Mouse (Mus musculus): ENCODE measurements around the gene Ppil1. TPM values are rescaled to one million over a fixed set of nuclear protein-coding genes. Genes with fewer than 3 reads are reported as not detected.
A peak's percentile ranks its signal among the peaks of the same experiment; 100 is the strongest.

Ppil1 gene
- total RNA-seq, 2 experiments from 2014 or later = 19.8 to 20.0 TPM

GRCm38 (mm10) chr17:29246602-29247001, 17.4 kb downstream of the Ppil1 start:
- Histone ChIP-seq H3K4me3 (no peak overlapping the region), H3K27ac (0 out of 2 replicates have a peak overlapping the region, but pooled peaks have one; percentile 54)
- peak; percentile 32 to 43 for DNase-seq (ENCODE audit: extremely low spot score in 1 of 2, low spot score in 2 of 2)
- peak; percentile 83 for TF ChIP-seq CTCF (IDR thresholded peaks at IDR 0.05)
- intact Hi-C loops (cut with DNase I) = loop anchor here (1.0 to 5.0 kb wide), 3 partner anchors 69 to 199 kb away; no protein-coding TSS in a partner anchor

DNA sequence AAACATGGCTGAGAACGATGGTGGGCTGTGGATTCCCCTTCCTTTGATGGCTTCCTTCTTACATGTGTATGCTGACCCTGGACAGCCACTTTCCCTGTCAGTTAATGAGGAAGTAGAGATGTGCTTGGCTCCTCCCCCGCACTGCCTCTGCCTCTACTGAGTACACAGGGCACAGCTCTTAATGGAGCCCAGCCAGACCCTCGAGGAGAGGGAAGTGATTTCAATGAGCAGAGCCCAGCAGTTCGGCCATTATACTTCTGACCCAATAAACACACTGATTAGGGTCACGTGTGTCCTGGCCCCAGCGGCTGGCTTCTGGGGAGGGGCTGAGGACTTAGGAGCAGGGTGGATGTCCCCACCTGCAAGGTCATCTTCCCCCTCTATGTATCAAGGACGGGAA, 18.3 kb downstream of the Ppil1 start:
- DNase-seq (ENCODE audit: extremely low spot score in 1 of 2, low spot score in 2 of 2) = no peak
- TF ChIP-seq CTCF (IDR thresholded peaks at IDR 0.05) = no peak
- intact Hi-C loops (cut with DNase I) = loop anchor here (1.0 to 5.0 kb wide), 3 partner anchors 68 to 198 kb away; no protein-coding TSS in a partner anchor
- no peak overlapping the region for H3K4me3 ChIP-seq
- no peak overlapping the region for H3K27ac ChIP-seq

DNA sequence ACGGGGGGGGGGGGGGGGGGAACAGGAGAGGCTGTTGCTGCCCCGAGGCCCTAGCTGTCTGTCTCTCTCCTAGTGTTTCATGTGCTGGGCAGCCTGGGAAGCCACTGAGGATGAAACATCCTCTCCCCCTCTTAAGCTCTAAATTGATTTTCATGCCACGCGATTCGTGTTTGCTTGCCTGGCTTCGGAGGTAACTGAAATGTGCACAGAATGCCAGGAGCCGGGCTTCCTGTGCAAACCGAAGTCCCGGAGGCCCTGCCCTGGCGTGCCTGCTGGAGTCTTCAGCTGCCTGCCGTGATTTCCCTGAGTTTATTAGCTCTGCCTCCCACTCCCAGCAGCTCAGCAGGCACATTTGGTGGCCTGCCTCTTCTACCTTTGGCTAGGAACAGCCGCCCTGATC, 19.1 kb downstream of the Ppil1 start:
- DNase-seq (ENCODE audit: extremely low spot score in 1 of 2, low spot score in 2 of 2) = no peak
- no peak for TF ChIP-seq CTCF (IDR thresholded peaks at IDR 0.05)
- no peak overlapping the region for H3K4me3 ChIP-seq
- H3K27ac ChIP-seq = no peak overlapping the region
- intact Hi-C loops (cut with DNase I) = loop anchor here (5.0 kb wide), 2 partner anchors 148 to 198 kb away; no protein-coding TSS in a partner anchor

DNA sequence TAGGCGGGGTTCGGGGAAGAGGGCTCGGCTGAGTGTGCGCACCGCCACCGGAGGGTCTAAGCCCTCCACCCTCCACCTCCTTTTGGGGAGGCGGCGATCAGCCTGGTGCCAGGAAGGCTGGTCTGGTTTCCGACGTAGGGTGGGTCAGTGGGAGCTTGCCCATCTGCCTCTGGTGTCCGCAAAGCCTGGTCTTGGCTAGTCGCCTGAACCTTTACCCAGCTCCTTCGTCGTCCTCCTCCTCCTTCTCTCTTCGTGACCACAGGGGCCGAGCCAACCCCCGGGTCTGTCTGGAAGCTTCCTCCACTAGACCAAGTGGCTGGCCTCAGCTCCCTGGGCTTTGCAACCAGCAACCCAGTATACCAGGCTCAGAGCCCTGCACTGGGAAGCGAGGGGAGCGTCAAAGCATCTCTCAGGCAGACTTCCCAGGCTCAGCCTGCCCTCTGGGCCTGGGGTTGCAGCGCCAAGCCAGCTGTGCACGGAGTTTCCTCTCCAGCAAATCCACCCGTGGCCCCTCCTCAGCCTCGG, 25.5 kb downstream of the Ppil1 start:
- peak overlapping the region; percentile 88 for H3K27ac ChIP-seq
- DNase-seq (ENCODE audit: extremely low spot score in 1 of 2, low spot score in 2 of 2) = peak in 1 of 2 experiments; percentile 39
- TF ChIP-seq CTCF (IDR thresholded peaks at IDR 0.05) = no peak
- intact Hi-C loops (cut with DNase I) = no loop called here
- H3K4me3 ChIP-seq = peak overlapping the region; percentile 46

DNA sequence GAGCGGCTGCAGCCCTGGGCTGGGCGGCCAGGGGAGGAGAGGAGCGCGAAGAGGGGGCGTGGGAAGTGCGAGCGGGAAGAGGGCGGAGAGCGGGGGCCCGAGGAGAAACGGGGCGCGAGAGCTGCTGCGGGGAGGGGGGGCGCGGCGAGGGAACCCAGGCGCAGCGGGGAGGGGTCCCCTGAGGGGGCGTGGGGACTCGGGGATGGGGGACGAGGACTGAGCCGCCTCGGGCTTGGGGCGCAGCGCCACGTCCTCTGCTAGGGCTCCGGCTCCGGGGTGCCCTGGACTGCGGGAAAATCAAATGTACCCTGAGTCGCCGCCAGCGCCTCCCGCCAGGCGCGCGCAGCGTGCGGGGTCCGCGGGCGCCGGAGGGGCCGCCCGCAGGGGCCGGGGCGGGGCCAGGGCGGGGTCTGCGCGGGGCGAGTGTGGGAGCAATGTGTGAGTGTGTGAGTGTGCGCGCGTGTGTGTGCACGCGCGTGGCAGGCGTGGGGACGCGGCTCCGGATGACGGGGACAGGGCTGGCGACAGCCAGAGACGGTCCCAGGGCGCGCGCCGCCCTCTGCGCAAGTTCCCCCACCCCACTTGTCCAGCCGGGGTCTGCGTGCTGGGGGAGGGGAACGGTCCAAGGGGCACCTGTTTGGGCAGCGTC, 26.1 kb downstream of the Ppil1 start, which contains the start of gene Cpne5:
Gene Cpne5 (minus strand): TSS at position 396 of the 649 bp plus-strand sequence.
- Histone ChIP-seq H3K4me3 (peak within 1 kb of the TSS; percentile 46), H3K27ac (peak within 1 kb of the TSS; percentile 88)
- TF ChIP-seq CTCF (IDR thresholded peaks at IDR 0.05) = no peak
- intact Hi-C loops (cut with DNase I) = no loop called here
- peak; percentile 56 to 71 for DNase-seq (ENCODE audit: extremely low spot score in 1 of 2, low spot score in 2 of 2)

DNA sequence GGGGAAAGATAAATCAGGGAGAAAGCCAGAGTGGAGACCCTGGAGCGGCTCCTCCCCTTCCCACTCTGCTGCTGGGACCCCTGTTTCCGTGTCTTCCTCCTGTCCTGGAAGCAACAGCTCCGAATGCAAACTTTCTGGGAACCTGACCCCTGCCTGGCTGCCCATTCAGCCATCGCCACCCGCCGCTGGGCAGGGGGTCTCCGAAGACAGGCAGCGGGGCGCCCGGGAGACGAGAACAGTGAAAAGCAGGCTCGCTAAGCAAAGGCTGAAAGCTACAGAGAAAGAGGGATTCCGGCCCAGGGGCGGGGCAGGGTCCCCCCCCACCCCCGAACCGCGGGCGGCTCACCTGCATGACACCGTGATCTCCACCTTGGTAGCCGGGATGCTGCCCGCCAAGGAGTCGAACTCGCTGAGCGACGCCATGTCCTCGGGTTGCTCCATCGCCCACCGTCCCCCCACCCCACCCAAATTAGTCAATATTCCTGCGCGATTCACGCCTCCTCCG, 26.7 kb downstream of the Ppil1 start:
- TF ChIP-seq CTCF (IDR thresholded peaks at IDR 0.05) = no peak
- H3K27ac ChIP-seq = peak overlapping the region; percentile 81
- intact Hi-C loops (cut with DNase I) = no loop called here
- H3K4me3 ChIP-seq = peak overlapping the region; percentile 46
- DNase-seq (ENCODE audit: extremely low spot score in 1 of 2, low spot score in 2 of 2) = peak in 1 of 2 experiments; percentile 29

- Histone ChIP-seq H3K27ac (no peak overlapping the region), H3K4me3 (peak overlapping the region; percentile 46)
- no peak for TF ChIP-seq CTCF (IDR thresholded peaks at IDR 0.05)
- DNase-seq (ENCODE audit: extremely low spot score in 1 of 2, low spot score in 2 of 2) = no peak
- intact Hi-C loops (cut with DNase I) = no loop called here
Measured at GRCm38 (mm10) chr17:29236111-29236510, 27.9 kb downstream of the Ppil1 start.

- no peak for DNase-seq (ENCODE audit: extremely low spot score in 1 of 2, low spot score in 2 of 2)
- no peak for TF ChIP-seq CTCF (IDR thresholded peaks at IDR 0.05)
- Histone ChIP-seq H3K27ac (no peak overlapping the region), H3K4me3 (no peak overlapping the region)
- intact Hi-C loops (cut with DNase I) = no loop called here
Measured at GRCm38 (mm10) chr17:29231109-29231508, 32.9 kb downstream of the Ppil1 start.

- no peak overlapping the region for H3K27ac ChIP-seq
- intact Hi-C loops (cut with DNase I) = no loop called here
- no peak for DNase-seq (ENCODE audit: extremely low spot score in 1 of 2, low spot score in 2 of 2)
- TF ChIP-seq CTCF (IDR thresholded peaks at IDR 0.05) = no peak
- H3K4me3 ChIP-seq = no peak overlapping the region
Measured at GRCm38 (mm10) chr17:29220631-29221030, 43.4 kb downstream of the Ppil1 start.

- Histone ChIP-seq H3K4me3 (no peak overlapping the region), H3K27ac (no peak overlapping the region)
- no peak for TF ChIP-seq CTCF (IDR thresholded peaks at IDR 0.05)
- intact Hi-C loops (cut with DNase I) = no loop called here
- no peak for DNase-seq (ENCODE audit: extremely low spot score in 1 of 2, low spot score in 2 of 2)
Measured at GRCm38 (mm10) chr17:29218017-29218416, 46.0 kb downstream of the Ppil1 start.

GRCm38 (mm10) chr17:29216078-29216477, 47.9 kb downstream of the Ppil1 start:
- no peak for TF ChIP-seq CTCF (IDR thresholded peaks at IDR 0.05)
- no peak for DNase-seq (ENCODE audit: extremely low spot score in 1 of 2, low spot score in 2 of 2)
- Histone ChIP-seq H3K27ac (no peak overlapping the region), H3K4me3 (no peak overlapping the region)
- intact Hi-C loops (cut with DNase I) = no loop called here

GRCm38 (mm10) chr17:29214655-29215054, 49.3 kb downstream of the Ppil1 start:
- intact Hi-C loops (cut with DNase I) = no loop called here
- no peak overlapping the region for H3K27ac ChIP-seq
- TF ChIP-seq CTCF (IDR thresholded peaks at IDR 0.05) = no peak
- H3K4me3 ChIP-seq = no peak overlapping the region
- DNase-seq (ENCODE audit: extremely low spot score in 1 of 2, low spot score in 2 of 2) = no peak

- H3K27ac ChIP-seq = no peak overlapping the region
- H3K4me3 ChIP-seq = no peak overlapping the region
Measured at GRCm38 (mm10) chr17:29214193-29214456, 49.9 kb downstream of the Ppil1 start.

More at GRCm38 (mm10) chr17:29214193-29214456, 49.9 kb downstream of the Ppil1 start:
- intact Hi-C loops (cut with DNase I) = no loop called here
- DNase-seq (ENCODE audit: extremely low spot score in 1 of 2, low spot score in 2 of 2) = no peak
- TF ChIP-seq CTCF (IDR thresholded peaks at IDR 0.05) = no peak
